Mouse (Mus musculus) erythroblast, embryonic 14.5 days (primary cell): ENCODE measurements around the gene Glycam1.

ENCODE experiments used
- GATA1 ChIP-seq: IDR thresholded peaks from 2 replicates; pipeline ENCODE4 v1.6.1; 2012; ENCODE audit warnings: low read length, inconsistent platforms, mixed read lengths
- TAL1 ChIP-seq: IDR thresholded peaks from 3 replicates; pipeline ENCODE4 v1.6.1; 2012; ENCODE audit warnings: low read length, inconsistent platforms, mixed read lengths

- TF ChIP-seq GATA1 (no peak), TAL1 (no peak)
These were observed 15.4 kb downstream of the Glycam1 start for GRCm38 (mm10) chr15:103549475-103549874.
